Comparison of ENCODE assay signal across 12 mouse cellular contexts in the genomic region with DNA sequence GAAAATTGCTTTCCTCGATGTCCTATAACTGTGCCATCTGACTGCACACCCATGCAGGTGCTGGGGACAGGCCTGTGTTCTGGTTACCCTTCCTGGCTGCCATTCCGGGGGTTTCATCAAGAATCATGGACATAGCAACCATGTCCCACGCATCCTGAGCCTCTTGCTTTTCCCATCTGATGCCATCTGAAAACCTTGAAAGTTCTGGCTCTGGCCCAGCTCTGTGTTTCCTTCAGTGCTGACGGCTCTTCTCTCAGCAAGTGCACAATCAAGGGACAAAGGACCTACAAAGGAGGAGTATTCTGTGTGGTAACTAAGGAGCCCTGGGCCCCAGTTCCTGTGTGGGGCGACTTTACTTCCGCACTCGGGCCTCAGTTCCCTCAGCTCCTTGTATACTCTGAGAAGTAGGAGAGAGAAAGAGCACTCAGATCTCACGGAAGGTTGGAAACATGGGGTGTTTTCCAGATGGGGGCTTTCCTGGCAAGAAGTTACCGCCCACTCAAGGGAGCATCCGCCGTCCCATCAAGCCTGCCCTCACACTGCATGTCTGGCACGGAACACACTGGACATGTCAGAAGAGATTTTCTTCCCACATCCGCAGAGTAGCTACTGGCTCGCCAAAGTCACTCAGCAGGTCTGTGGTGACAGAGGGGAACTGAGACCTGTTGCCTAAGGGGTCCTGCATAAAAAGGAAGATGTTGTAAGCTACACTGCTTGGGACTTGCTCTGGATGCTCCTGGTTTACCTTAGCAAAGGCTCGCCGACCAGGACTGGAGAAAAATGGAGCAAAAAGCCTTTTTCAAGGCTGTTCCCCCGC. TPM values are rescaled to one million over a fixed set of nuclear protein-coding genes. Genes with fewer than 3 reads are reported as not detected.
DNase-seq lines count a peak whose midpoint lies in the region; ATAC-seq lines count a peak whose summit lies in the region.
"Had no signal": no experiment of that assay in that cellular context is flagged by ENCODE, and none has a peak within 500 bp of the region (broad histone marks: within the 10 kb centered on the region; RNA-seq: fewer than 3 reads in every experiment).

No protein-coding gene starts in this region.

- no peak overlapping the region for H3K27ac ChIP-seq in forebrain, embryonic 10.5 days
- H3K27ac ChIP-seq: forebrain, embryonic 15.5 days; neural tube, embryonic 15.5 days had no signal

- H3K9me3 ChIP-seq in forebrain, embryonic 10.5 days, result no peaks in the 10 kb centered on the region
- H3K9me3 ChIP-seq: forebrain, embryonic 15.5 days; neural tube, embryonic 15.5 days had no signal

- no peaks in the 10 kb centered on the region for H3K36me3 ChIP-seq in forebrain, embryonic 10.5 days (replicated peaks)
- H3K36me3 ChIP-seq: forebrain, embryonic 15.5 days; neural tube, embryonic 15.5 days had no signal

- peak; percentile 42 for DNase-seq in adrenal gland, adult 2 months
- DNase-seq in adrenal gland, adult 18-20 months (ENCODE audit: low spot score in 2 of 2), result no peak
- DNase-seq in lung, postnatal 36 days, result peak; percentile 20
- DNase-seq in lung, postnatal 14 days, result no peak
- DNase-seq in spleen, postnatal 36 days (ENCODE audit: low spot score in 2 of 2), result peak; percentile 41 to 57
- no peak for DNase-seq in cerebellum, postnatal 4 days (ENCODE audit: low spot score in 2 of 2)
- no peak for DNase-seq in forebrain, embryonic 10.5 days (ENCODE audit: extremely low spot score, low spot score)
- DNase-seq: kidney, postnatal 10 days; lung, embryonic 14.5 days had no signal

- H3K4me1 ChIP-seq in forebrain, embryonic 10.5 days, result peaks cover 8% of the 10 kb centered on the region
- H3K4me1 ChIP-seq: forebrain, embryonic 15.5 days; neural tube, embryonic 15.5 days had no signal

- peak; percentile 87 for ATAC-seq in common myeloid progenitor, adult 5-6 weeks (replicated peaks; ENCODE audit: low read depth, poor library complexity, severe bottlenecking)
- ATAC-seq: forebrain, embryonic 15.5 days had no signal

- H3K27me3 ChIP-seq in forebrain, embryonic 10.5 days (ENCODE audit: poor library complexity, severe bottlenecking), result no peaks in the 10 kb centered on the region
- H3K27me3 ChIP-seq: forebrain, embryonic 15.5 days; neural tube, embryonic 15.5 days had no signal

- no peak overlapping the region for H3K4me3 ChIP-seq in forebrain, embryonic 10.5 days
- H3K4me3 ChIP-seq: forebrain, embryonic 15.5 days; neural tube, embryonic 15.5 days had no signal

- WGBS in forebrain, embryonic 10.5 days, result 88% methylated on average over 17 of the region's 17 CpGs

RNA-seq across cellular contexts. Expression of a gene that starts 24.5 kb away (rescaled TPM):
- 10 to 100 TPM in 1 of 2 experiments, 1 to 10 TPM in 1; 6.0 to 20.3 TPM for total RNA-seq in adrenal gland, adult 2 months (2021)
- polyA plus RNA-seq in adrenal gland, adult 2 months (2012; rRNA removed), result 9.1 and 9.2 TPM in 2 replicates
- total RNA-seq in adrenal gland, adult 18-20 months (2021), result 10 to 100 TPM in 1 of 2 experiments, 1 to 10 TPM in 1; 7.6 to 14.6 TPM
- total RNA-seq in common myeloid progenitor, adult 5-6 weeks (2017), result 4.1 and 6.7 TPM in 2 replicates
- polyA plus RNA-seq in forebrain, embryonic 10.5 days (2016; fragmentation: Nextera tagmentation; extraction: Ambion mirVana), result 4.5 and 6.7 TPM in 2 replicates

RNA-seq across cellular contexts. Expression of a gene that starts 31.8 kb away (rescaled TPM):
- 10 to 100 TPM; 18.5 to 23.2 TPM for total RNA-seq in adrenal gland, adult 2 months (2021)
- 34.2 and 38.9 TPM in 2 replicates for polyA plus RNA-seq in adrenal gland, adult 2 months (2012; rRNA removed)
- total RNA-seq in adrenal gland, adult 18-20 months (2021), result 10 to 100 TPM; 15.3 to 16.7 TPM
- total RNA-seq in common myeloid progenitor, adult 5-6 weeks (2017), result 24.2 and 30.9 TPM in 2 replicates
- polyA plus RNA-seq in forebrain, embryonic 10.5 days (2016; fragmentation: Nextera tagmentation; extraction: Ambion mirVana), result 21.5 and 22.0 TPM in 2 replicates

Comparison
In these comparisons a context has a peak if more than half of its experiments do, and no peak if none do; other contexts are left out.
1. DNase-seq: peak in adrenal gland, adult 2 months (single experiment), lung, postnatal 36 days (single experiment) and spleen, postnatal 36 days (2 of 2); none in adrenal gland, adult 18-20 months (0 of 2), lung, postnatal 14 days (single experiment), cerebellum, postnatal 4 days (0 of 2) and forebrain, embryonic 10.5 days (single experiment).